21 mouse cellular contexts compared by ENCODE assay signal in genomic region chr9:92572376-92573108, GRCm38 (mm10). TPM values are rescaled to one million over a fixed set of nuclear protein-coding genes. Genes with fewer than 3 reads are reported as not detected.
A peak's percentile ranks its signal among the peaks of the same experiment; 100 is the strongest.
DNase-seq lines count a peak whose midpoint lies in the region; ATAC-seq lines count a peak whose summit lies in the region.
"Had no signal": no experiment of that assay in that cellular context is flagged by ENCODE, and none has a peak within 500 bp of the region (broad histone marks: within the 10 kb centered on the region; RNA-seq: fewer than 3 reads in every experiment).

No protein-coding gene starts in this region.

- H3K36me3 ChIP-seq in midbrain, embryonic 13.5 days, result no peaks in the 10 kb centered on the region
- H3K36me3 ChIP-seq: hindbrain, embryonic 15.5 days; stomach, embryonic 15.5 days had no signal

- H3K4me3 ChIP-seq in midbrain, embryonic 13.5 days (replicated peaks), result no peak overlapping the region
- H3K4me3 ChIP-seq: erythroblast, embryonic 14.5 days; hindbrain, embryonic 15.5 days; left cerebral cortex, adult 2 months; limb, embryonic 12.5 days; megakaryocyte, embryonic 14.5 days; stomach, embryonic 15.5 days had no signal

- H3K27ac ChIP-seq in midbrain, embryonic 13.5 days, result no peak overlapping the region
- H3K27ac ChIP-seq: hindbrain, embryonic 15.5 days; left cerebral cortex, adult 2 months; limb, embryonic 12.5 days; liver, embryonic 14.5 days; stomach, embryonic 15.5 days had no signal

- peak; percentile 94 for DNase-seq in heart, adult 11 months
- no peak for DNase-seq in heart, postnatal 4 days
- peak; percentile 21 for DNase-seq in layer of hippocampus, adult 8-10 months (ENCODE audit: low spot score in 2 of 2)
- no peak for DNase-seq in layer of hippocampus, postnatal 14 days (ENCODE audit: low spot score in 2 of 2)
- peak; percentile 14 for DNase-seq in NIH3T3 (ENCODE audit: low read depth)
- DNase-seq in layer of hippocampus, adult 9-11 months, result peak; percentile 34
- DNase-seq in left cerebral cortex, postnatal 10 days (ENCODE audit: extremely low spot score in 1 of 2, low spot score in 2 of 2), result no peak
- DNase-seq: cerebellum, adult 2 months; heart, postnatal 10 days; kidney, adult 8-10 months; retina, postnatal 1 day; thymus, postnatal 14 days had no signal

- no peak overlapping the region for H3K9ac ChIP-seq in midbrain, embryonic 13.5 days (replicated peaks)
- H3K9ac ChIP-seq: hindbrain, embryonic 15.5 days; limb, embryonic 12.5 days; liver, embryonic 14.5 days; stomach, embryonic 15.5 days had no signal

- H3K4me2 ChIP-seq in midbrain, embryonic 13.5 days (replicated peaks), result no peak overlapping the region
- H3K4me2 ChIP-seq: hindbrain, embryonic 15.5 days; limb, embryonic 12.5 days; stomach, embryonic 15.5 days had no signal

- ATAC-seq in midbrain, embryonic 13.5 days, result no peak
- ATAC-seq: forebrain, embryonic 16.5 days had no signal

- WGBS in midbrain, embryonic 13.5 days, result 85% methylated on average over 8 of the region's 8 CpGs

- no peaks in the 10 kb centered on the region for H3K27me3 ChIP-seq in midbrain, embryonic 13.5 days
- H3K27me3 ChIP-seq: hindbrain, embryonic 15.5 days; limb, embryonic 12.5 days; megakaryocyte, embryonic 14.5 days; stomach, embryonic 15.5 days had no signal

- intact Hi-C loops in left cerebral cortex, postnatal 10 days (cut with DNase I), result no loop called here

- H3K4me1 ChIP-seq in midbrain, embryonic 13.5 days (replicated peaks), result no peaks in the 10 kb centered on the region
- H3K4me1 ChIP-seq: hindbrain, embryonic 15.5 days; limb, embryonic 12.5 days; stomach, embryonic 15.5 days had no signal

- H3K9me3 ChIP-seq in midbrain, embryonic 13.5 days, result no peaks in the 10 kb centered on the region
- H3K9me3 ChIP-seq: hindbrain, embryonic 15.5 days; limb, embryonic 12.5 days; megakaryocyte, embryonic 14.5 days; stomach, embryonic 15.5 days had no signal

RNA-seq across cellular contexts. Expression of gene Plod2, which starts 30.5 kb away (rescaled TPM):
- 10 to 100 TPM; 24.3 to 31.3 TPM for total RNA-seq in heart, postnatal 4 days (2021)
- total RNA-seq in layer of hippocampus, adult 8-10 months (2022), result 10 to 100 TPM in 1 of 4 experiments, 1 to 10 TPM in 3; 7.6 to 10.2 (median 8.5) TPM
- 10 to 100 TPM; 10.1 to 11.7 TPM for total RNA-seq in layer of hippocampus, postnatal 14 days (2021)
- 10 to 100 TPM in 1 of 2 experiments, 1 to 10 TPM in 1; 9.2 to 12.2 TPM for total RNA-seq in left cerebral cortex, postnatal 10 days (2021)
- polyA plus RNA-seq in midbrain, embryonic 13.5 days (2015; fragmentation: Nextera tagmentation; extraction: Ambion mirVana), result 10.7 and 11.1 TPM in 2 replicates
- polyA plus RNA-seq: erythroblast, embryonic 14.5 days had no signal

Comparison
In these comparisons a context has a peak if more than half of its experiments do, and no peak if none do; other contexts are left out.
1. DNase-seq: peak in heart, adult 11 months (single experiment), layer of hippocampus, adult 8-10 months (2 of 2), NIH3T3 (single experiment) and layer of hippocampus, adult 9-11 months (single experiment); none in heart, postnatal 4 days (single experiment), layer of hippocampus, postnatal 14 days (0 of 2) and left cerebral cortex, postnatal 10 days (0 of 2).